Mouse (Mus musculus) T-cell, adult 2 months (primary cell): ENCODE data around the gene Nipbl.
"Not testable (repeated sequence)": the region's sequence is repeated elsewhere in the genome, so short reads cannot be mapped to it uniquely, and the experiment has no call there.

ENCODE experiments used
- DNase-seq: peaks from one replicate; pipeline ENCODE4 v3.0.0; 2022; ENCODE audit warnings: low spot score

Nipbl gene

GRCm38 (mm10) chr15:8443926-8444889 lies at the start of gene Nipbl:
Nipbl (minus strand) TSS chr15:8444463.
- DNase-seq: peak; percentile 93

DNA sequence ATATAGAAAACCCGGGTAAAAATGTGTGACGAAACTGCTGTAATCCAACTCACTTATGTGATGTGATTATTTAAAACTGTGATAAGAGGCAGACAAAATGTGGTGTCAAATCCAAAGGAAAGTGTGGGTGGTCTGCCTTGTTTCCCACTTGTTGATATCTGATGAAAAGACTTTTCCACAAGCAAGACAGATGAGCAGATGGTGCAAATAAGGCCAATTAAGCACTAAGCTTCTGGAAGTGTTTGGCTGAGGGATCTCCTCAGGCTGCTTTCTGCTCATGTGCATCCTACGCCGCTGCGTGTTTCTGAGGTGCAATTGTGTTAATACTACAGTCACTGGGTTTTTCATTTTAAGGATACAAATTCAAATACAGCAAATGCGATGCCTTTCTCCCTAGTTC lies 41.0 kb upstream of the Nipbl start:
- no peak for DNase-seq

- no peak for DNase-seq
Measured at GRCm38 (mm10) chr15:8469006-8469575, 24.8 kb upstream of the Nipbl start.

DNA sequence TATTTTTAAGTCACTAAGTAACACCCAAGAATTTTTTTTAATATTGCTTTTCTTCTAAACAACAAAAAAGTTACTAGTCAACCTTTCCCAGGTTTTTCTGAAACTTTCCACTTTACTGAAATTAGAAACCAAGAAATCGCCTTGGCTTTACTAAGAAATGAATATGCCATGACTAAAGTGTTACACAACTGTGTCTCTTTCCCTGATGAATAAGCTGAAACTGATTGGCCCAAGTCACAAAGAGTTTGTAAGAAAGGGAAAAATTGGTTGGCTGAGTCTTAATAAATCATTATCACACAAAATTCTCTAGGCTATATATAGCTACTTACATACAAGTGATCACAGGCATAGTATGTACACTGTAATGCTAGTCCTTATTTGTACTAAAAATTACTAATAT lies 19.3 kb upstream of the Nipbl start:
- no peak for DNase-seq

DNA sequence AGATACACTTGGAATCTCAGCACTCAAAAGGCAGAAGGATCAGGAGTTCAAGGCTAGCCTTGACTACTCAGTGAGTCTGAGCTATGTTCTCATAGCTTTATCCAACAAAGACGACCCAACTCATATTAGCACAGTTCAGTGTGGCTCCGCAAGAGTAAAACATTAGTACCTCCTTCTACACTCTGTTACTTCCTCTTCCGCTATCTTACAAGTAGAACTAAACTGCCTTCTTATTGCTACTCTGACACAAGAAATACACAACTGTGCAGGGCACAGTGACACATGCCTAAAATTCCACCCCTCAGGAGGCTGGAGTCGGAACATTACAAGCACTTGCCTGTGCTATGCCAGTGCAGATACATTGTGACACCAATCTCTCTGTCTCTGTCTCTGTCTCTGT lies 18.5 kb upstream of the Nipbl start:
- no peak for DNase-seq

DNA sequence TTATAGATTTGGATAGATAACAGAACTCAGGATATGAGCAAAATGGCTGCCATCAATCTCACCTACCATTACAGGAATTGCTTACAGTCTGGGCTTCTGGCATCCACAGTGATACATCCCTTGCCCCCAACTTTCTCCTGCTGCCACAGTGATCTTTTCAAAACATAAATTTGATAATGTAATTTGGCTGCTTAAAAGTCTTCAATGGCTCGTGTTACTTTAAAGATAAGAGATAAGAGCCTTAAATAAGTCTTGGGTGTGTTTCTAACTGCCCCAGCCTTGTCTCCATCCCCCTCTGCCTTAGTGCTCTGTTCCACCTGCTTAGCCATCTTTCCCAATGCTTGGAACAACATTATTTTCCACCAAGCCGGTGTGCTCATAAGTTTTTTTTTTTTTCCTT lies 16.6 kb upstream of the Nipbl start:
- no peak for DNase-seq

- no peak for DNase-seq
Measured at GRCm38 (mm10) chr15:8459979-8460378, 15.7 kb upstream of the Nipbl start.

- DNase-seq: not testable (repeated sequence)
Measured at GRCm38 (mm10) chr15:8456223-8456622, 12.0 kb upstream of the Nipbl start.

- DNase-seq: no peak
Measured at GRCm38 (mm10) chr15:8455486-8455885, 11.2 kb upstream of the Nipbl start.

- peak; percentile 80 for DNase-seq
Measured at GRCm38 (mm10) chr15:8451071-8451470, 6.8 kb upstream of the Nipbl start.

DNA sequence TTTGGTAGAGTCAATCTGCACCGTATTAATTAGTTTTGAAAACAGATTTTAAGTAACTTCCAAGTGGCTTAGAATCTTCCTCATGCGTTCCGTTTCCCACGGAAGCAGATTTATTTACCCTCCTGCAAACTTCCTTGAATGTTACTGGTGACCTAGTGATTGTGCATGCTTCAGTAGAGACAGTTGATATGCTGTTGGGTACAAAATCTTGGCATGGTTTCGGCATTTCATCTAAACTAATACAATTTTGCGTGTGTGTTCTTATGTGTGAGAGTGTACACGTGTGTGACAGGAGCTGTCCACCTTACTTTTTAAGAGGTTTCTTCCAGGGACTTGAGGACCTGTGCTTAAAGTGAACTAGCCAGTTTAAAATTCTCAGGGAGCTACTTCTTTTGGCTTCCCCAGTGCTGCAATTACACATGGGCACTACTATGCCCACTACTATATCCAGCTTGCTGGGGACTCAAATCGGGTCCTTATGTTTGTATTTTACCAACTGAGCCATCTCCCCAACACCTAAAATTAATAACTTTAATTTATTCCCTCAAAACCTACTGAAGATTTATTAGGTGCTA lies 3.0 kb upstream of the Nipbl start:
- no peak for DNase-seq

- peak; percentile 42 for DNase-seq
Measured at GRCm38 (mm10) chr15:8446435-8446834, 2.2 kb upstream of the Nipbl start.

GRCm38 (mm10) chr15:8445951-8446419 lies 1.7 kb upstream of the Nipbl start:
- peak; percentile 61 for DNase-seq

DNA sequence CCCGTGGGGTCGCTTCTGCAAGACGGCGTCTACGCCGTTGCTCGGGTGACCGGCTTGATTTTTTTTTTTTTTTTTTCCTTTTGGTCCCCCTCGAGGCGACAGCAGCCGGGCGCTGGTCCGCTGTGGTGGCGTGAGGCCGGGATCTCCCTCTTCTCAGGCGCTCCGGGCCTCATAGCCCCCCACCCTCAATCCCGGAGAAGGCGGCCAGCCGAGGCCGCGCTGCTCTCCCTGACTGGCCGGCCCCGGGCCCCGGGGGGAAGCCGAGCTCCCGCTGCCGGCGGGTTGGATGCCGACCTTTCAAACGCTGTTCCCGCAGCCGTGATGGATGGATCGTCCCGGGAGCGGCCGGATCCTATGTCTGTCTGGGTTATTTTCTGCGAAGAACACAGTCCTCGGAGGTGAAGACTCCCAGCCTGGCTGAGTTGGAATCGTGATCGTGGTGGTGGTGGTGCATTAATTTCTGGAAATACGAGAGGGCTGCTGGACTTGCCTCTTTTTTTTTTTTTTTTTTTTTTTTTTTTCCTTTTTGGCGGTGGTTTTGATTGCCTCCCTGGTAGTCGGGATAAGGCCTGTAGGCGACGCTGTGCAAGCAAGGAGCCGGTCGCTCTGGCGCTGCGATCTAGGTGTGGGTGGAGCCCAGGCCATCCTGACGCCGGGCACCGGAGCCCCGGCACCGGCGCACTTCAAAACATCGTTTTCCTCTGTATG lies 781 bp upstream of the Nipbl start:
- DNase-seq: peak; percentile 84

GRCm38 (mm10) chr15:8443168-8443925 lies 916 bp downstream of the Nipbl start:
- peak; percentile 66 for DNase-seq

DNA sequence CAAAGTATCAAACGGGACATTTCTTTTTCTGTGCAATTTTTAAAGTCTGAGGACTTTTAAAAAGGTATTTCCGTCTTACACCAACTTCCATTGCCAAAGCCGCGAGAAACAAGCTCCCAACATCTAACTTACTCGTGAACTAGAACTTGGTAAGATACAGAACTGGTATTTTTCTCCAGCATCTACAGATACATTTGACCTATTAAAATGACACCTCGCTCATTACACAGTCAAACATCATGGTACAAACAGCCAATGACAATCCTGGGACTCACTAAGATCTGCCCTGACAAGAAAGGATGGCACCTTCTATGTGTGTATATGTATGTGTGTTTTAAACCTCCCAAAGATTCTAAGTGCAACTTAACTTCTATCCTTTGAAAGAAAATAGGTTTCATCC lies 1.5 kb downstream of the Nipbl start:
- peak; percentile 51 for DNase-seq

- DNase-seq: no peak
Measured at GRCm38 (mm10) chr15:8442156-8442555, 2.1 kb downstream of the Nipbl start.

DNA sequence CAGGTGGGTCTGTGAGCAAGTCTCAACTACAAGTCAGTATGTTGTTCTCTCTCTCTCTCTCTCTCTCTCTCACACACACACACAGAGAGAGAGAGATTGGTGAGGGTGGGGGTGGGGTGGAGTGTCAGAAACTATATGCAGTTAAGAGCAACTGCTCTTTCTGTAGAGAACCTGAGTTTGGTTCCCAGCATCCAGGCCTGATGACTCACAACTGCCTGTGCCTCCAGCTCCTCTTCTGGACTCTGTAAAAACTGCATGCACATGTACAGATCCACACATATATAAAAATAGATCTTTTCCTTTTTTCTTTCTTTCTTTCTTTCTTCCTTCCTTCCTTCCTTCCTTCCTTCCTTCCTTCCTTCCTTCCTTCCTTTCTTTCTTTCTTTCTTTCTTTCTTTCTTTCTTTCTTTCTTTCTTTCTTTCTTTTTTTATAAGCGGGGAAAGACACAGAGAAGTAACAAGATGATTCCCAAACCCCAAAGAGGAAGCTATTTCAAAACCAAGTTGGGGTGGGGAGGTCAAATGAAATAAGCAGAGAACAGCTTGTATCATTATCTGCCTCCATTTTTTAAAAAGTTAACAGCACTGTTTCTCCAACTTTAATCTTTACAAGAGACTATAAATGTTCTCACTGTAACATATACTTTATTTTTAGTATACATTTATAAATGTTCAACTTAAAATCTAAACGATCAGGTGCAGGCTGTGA lies 10.9 kb downstream of the Nipbl start:
- DNase-seq: no peak

- no peak for DNase-seq
Measured at GRCm38 (mm10) chr15:8432534-8432933, 11.7 kb downstream of the Nipbl start.

- DNase-seq: no peak
Measured at GRCm38 (mm10) chr15:8429502-8429901, 14.8 kb downstream of the Nipbl start.

- DNase-seq: peak; percentile 19
Measured at GRCm38 (mm10) chr15:8420909-8421308, 23.4 kb downstream of the Nipbl start.
